Mouse (Mus musculus) Muller cell, postnatal 12 days (primary cell): ENCODE results near the gene Theg.

ENCODE experiments used
- DNase-seq: peaks from one replicate; pipeline ENCODE4 v3.0.0-alpha.2; 2015; ENCODE audit errors: inconsistent ontology term

The Theg gene

DNA sequence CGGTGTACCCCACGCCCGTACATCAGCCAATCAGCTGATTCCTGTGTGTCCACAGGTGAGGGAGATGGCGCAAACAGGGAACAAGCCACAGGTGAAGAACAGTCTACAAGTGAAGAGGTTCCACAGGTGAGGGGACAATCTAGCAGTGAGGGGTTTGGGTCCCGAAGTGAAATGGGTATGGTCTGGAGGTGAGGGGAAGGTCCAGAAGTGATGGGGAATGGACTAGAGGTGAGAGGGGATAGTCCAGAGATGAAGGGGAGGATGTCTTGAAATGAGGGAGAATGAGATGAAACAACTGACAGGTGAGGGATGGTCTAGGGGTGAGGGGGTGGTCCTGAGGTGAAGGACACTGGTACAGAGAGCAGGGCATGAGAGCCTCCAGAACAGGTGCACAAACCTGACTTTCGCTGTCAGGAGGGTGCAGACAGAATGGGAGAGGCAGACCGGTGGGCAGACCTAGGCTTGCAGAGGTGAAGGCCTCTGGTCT is 31.9 kb downstream of the Theg start:
- DNase-seq, result no peak

DNA sequence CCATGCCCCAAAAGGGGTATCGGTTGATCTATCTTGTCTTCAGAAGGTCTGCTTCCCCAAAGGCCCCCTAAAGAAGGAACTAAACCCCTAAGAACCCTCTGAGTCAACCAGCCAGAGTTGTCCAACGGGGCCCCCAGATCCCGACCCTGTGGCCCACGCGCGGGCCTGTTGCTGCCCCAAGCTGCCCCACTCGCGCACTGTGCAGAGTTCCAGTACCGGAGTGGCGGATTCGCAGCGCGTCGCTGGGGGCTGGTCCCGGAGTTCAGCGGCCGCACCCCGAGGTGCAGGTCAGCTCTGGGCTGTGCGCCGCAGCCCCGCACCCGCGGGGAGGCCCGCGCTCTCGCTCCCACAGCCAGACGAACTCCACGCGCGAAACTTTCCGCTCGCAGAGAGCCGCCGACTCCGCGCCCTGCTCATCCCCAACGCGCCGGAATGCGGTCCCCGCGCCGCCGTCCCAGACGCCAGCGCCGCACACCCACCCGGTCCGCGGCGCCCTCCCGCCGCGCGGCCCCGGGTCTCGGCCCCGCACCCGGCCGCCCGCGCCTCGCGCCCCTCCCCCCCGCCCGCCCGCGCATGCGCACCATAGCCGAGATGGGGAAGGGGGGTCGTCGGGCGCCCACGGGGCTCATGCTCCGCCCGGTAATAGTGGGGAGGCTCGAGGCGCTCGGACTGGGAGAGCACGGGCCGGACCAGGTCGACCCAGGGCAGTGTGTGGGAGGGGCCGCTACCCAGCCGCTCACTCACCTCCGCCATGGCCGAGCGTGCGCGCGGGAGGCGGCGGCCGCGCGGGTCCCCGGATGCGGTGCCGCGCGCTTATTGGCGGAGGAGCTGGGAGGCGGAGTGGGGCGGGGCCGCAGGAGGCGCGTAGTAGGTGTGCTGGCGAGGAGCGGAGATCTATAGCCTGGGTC is 32.5 kb downstream of the Theg start, which contains the start of gene Mier2:
Gene Mier2 (minus strand): TSS at position 870 of the 908 bp plus-strand sequence.
- DNase-seq, result peak; percentile 90

DNA sequence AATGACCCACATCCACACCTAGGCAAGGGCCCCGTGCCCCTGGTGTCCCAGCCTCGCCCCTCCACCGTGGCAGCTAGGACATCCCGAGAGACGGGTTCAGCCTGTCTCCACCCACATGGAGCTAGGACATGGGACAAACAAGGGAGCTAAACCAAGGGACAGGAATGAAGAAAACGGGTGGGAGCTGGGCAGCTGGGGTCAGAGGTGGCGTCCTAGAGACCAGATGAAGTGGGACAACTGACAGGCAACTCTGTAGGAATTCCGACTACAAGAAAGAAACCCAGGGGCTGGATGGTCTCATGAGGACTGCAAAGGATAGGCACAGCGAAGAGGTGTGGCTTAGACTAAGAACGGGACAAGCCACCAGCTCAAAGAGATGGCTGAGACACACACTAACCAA is 33.4 kb downstream of the Theg start:
- DNase-seq, result no peak

DNA sequence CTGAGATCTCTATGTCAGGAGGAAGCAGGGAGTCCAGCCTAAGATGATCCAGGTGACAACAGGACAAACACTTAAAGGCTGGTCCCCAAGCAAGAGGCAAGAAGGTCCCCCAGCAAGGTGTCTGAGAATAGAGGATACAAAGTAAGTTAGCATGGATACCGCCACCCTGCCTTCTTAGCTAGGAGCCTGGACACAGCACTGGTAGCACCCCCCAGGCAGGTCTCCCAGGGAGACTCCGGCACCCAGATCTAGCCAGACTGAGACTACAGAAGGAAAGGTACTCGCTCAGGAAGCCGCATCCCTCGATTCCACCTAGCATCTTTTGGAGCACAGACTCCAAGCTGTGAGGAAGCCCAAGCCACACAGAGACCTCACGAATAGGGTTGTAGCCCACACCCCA is 34.0 kb downstream of the Theg start:
- DNase-seq, result no peak

DNA sequence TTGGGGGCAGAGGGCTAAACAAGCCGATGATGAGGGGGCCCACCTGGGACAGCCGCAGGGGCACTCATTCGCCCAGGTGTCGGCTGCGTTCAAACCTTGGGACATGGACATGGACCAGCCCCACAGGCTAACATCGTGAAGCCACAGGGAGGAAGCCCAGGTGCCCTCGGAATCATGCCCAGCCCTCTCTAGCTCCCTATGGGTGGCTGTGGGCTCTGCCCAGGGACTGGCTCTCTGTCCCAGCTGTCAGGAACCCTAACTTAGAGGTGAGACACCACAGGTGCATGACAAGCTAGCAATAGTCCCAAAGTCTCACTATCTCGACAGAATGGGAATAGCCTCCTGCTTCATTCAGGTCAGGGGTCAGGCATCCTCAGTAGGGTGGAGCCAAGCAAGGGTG is 34.6 kb downstream of the Theg start:
- DNase-seq, result no peak

GRCm38 (mm10) chr10:79550366-79550765 is 36.8 kb downstream of the Theg start:
- DNase-seq, result no peak

- DNase-seq, result no peak
Measured at GRCm38 (mm10) chr10:79548971-79549723, 38.0 kb downstream of the Theg start.

GRCm38 (mm10) chr10:79548546-79548945 is 38.6 kb downstream of the Theg start:
- DNase-seq, result no peak

DNA sequence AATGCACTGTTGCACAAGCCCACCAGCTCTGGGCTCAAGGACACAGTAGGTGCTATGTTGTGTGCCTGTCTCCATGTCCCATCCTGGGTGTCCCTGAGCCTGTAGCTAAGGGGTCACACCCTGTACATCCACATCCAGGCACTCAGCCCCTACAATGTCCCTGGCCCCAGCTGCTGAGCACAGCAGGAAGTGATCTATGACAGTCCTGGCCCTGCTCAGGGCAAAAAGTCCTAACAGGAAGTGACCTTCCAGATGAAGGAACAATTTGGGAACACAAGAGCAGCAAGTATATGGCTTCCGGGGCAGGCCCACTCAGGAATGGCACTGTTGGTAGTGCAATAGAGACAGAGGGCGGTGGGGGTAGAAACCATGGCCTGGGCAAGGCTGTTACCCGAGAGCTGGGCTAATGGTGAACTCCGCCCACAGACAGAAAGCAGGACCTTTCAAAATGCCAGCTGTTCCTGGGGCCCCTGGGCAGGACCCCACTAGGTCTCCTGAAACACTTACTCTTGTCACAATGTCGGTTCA is 39.9 kb downstream of the Theg start:
- DNase-seq, result no peak

DNA sequence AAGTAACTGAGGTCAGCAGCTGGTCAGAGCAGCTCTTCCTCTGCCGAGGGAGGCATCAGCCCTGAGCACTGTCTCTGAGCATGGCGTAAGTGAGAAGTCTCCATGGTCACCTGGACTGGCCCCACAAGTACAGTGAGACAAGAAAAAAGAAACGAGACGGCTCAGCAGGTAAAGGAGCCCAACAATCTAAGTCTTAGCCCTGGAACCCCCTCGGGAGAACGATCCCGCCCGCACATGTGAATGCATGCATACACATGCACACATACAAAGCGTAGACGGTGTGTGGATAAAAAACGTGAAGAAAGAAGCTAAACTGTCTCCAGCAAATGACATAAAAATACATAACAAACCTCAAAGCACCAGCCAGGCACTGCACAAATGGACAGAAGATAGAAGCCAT is 40.6 kb downstream of the Theg start:
- no peak for DNase-seq

GRCm38 (mm10) chr10:79545891-79546290 is 41.2 kb downstream of the Theg start:
- no peak for DNase-seq

DNA sequence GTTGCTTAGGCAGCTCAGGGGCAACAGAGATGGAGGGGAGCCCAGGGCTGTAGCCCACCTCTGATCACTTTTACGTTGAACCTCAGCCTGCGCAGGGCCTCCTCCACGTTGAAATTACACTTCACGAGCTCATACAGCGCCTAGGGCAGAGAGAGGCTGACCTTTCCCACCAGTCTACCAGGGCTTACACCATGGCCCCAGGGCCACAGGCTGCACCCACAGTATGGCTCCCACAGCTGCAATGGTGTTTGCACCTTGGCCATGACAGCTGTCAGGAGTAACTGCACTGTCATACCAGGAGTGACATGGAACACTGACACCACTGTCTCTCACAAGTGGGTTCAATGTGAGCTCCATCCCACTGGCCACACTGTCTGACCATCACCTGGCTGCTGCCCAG is 42.5 kb downstream of the Theg start:
- DNase-seq, result no peak

- no peak for DNase-seq
Measured at GRCm38 (mm10) chr10:79543884-79544597, 43.1 kb downstream of the Theg start.

DNA sequence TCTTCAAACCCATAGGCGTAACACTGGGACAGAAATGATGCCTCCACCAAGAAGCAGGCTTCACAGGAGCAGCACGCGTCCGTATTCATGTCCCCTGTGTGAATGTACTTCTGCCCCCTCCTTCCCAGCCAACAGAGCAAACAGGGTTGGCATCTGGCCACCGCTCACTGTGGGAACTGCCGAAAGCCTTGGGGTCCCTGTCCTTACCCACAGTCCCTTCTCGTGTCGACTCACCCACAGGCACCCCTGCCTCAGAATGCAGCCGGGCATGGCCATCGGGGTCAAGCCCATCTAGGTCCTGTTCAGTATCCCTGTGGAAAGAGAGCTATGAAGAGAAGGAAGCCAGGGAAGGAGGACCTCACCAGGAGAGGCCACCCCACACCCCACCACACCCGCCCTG is 45.0 kb downstream of the Theg start:
- no peak for DNase-seq

DNA sequence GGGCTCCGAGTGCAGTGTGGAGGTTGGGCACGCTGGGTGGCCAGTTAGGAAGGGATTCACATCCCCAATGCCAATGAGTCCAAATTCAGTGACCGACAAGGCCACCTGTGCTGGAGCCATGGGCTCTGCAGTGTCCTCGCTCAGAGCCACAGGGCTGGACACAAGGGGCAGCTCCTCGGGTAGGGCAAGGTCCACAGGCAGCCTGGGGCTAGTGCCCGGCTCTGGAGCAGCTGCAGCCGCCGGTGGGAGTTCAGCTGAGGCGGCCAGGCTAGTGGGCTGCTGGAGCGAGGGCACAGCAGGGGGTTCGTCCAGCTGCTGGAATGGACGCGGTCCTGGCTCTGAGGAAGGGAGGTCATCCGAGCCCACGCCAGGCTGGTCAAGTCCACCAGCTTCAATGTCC is 45.6 kb downstream of the Theg start:
- no peak for DNase-seq

GRCm38 (mm10) chr10:79540746-79541145 is 46.4 kb downstream of the Theg start:
- no peak for DNase-seq

- DNase-seq, result no peak
Measured at GRCm38 (mm10) chr10:79539701-79540495, 47.2 kb downstream of the Theg start.

DNA sequence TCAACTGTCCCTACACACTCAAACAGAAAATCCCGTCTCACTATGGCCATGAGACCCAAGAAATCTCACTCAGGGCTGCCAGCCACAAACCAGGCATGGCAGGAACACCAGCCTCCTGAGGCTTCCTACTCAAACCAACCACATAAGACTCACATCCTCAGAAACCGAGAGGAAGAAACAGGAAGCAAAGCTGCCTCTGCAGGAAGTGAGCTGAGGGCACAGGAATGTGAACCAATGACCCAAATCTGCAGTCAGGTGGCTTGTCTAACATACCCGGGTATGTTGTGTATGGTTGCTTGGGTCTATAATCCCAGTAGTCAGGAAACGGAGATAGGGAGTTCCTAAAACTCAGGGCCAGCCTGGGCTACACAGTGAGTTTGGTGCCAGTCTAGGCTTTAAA is 48.3 kb downstream of the Theg start:
- no peak for DNase-seq

GRCm38 (mm10) chr10:79538323-79538722 is 48.8 kb downstream of the Theg start:
- DNase-seq, result no peak

DNA sequence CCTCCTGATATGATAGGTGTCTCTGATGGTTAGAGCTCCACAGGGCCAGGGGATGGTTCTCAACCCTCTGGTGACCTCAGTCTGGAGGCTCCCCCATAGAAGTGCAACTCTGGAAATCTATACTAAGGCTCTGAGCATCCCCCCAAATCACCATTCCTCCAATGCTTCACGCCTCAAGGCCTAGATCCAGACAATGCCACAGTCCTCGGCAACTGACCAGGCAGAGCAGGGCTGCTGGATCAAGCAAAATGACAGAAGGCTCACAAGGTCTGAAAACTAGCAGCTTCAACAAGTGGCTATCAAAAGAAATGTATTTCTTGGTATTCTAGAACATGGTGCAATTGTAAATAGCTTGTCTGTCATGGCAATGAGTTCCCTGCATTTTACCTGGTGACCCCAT is 49.4 kb downstream of the Theg start:
- no peak for DNase-seq

DNA sequence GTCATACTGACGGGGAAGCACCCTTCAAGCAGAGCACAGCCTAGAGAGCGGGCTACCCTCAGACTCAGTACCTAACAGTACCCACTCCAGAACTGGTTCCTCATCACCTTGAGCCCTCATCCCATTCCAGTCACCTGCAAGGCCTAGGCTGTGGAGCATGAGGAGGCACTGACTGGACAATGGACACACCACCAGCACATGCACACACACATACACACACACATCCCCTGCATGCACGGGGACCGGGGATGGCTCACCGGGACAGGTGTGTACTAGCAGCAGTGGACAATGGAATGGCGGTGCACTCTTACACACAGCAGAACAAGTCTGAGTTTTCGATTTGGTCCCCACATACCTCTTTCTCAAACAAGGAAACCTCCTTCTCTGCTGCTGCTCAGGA is 49.9 kb downstream of the Theg start:
- no peak for DNase-seq
